Mouse (Mus musculus) 416B (cell line): ENCODE measurements around the gene Zfyve19.
A peak's percentile ranks its signal among the peaks of the same experiment; 100 is the strongest.

Source experiments
- DNase-seq: peaks from one replicate; pipeline ENCODE4 v3.0.0; 2011; ENCODE audit warnings: low read depth

The Zfyve19 gene

DNA sequence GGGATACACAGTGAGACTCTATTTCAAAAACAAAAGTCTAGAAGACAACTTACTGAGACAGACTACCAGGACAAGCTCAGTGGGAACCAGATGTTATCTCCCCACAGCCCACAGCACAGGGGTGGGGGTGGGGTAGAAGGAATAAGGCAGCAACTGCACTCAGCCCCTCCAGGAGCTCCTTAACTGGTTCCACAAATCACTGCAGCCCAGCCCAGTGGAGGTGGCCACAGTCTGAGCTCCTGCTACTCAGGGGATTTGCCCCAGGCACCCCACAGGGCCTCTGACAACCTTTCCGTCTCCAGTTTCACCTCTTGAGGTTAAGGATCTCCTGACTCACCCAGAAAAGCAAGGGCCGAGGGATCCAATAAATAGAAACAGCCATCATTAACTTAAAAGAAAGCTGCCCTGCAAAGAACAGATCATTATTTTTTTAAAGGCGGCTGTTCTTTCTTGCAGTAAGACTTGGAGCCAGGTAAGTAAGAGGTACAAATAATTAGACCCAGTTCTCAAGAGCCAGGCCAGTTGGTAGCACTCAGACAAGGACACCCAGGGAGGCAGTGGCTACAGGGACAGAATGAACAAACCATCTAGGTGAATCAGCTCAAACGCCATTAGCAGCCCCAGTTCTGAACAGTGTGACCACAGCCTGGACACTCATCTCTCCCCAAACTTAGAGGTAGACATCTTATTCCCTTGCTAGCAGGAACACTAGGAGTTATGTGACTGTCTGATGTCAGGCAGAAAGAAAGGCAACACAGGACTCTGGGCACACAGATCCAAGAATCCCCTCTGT is 11.9 kb upstream of the Zfyve19 start:
- no peak for DNase-seq

GRCm38 (mm10) chr2:119197493-119197892 is 10.9 kb upstream of the Zfyve19 start:
- no peak for DNase-seq

- no peak for DNase-seq
Observed at GRCm38 (mm10) chr2:119198049-119198448, 10.4 kb upstream of the Zfyve19 start.

GRCm38 (mm10) chr2:119198934-119199333 is 9.5 kb upstream of the Zfyve19 start:
- no peak for DNase-seq

DNA sequence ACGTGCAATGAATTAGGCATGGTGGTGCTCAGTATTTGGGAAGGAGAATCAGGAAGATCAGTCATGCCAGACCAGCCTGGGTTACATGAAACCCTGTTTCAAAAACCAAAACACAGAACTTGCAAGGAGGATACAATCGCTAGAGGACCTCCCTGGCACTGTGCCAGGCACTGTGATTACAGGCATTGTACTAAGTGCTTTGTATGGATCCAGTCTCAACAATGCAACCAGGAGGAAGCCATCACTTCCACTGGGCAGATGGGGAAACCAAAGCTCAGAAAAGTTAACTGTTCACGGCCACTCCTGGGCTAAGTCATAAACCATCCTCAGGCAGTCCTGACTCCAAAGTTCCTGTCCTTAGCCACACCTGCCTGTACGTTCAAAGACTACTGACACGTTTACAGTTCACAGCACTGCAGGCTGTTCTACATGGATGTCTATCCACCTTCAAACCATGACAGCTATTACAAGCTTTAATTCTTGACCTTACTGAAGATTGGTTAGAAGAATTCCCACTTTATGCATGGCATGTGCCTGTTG is 5.4 kb upstream of the Zfyve19 start:
- peak; percentile 40 for DNase-seq

GRCm38 (mm10) chr2:119203871-119204460 is 4.5 kb upstream of the Zfyve19 start:
- DNase-seq, result no peak

- DNase-seq, result no peak
Observed at GRCm38 (mm10) chr2:119207961-119208343, 465 bp upstream of the Zfyve19 start.

GRCm38 (mm10) chr2:119209176-119209507 is 725 bp downstream of the Zfyve19 start:
- peak; percentile 70 for DNase-seq

- DNase-seq, result no peak
Observed at GRCm38 (mm10) chr2:119229775-119230704, 21.6 kb downstream of the Zfyve19 start, which contains the start of gene Ppp1r14d. Ppp1r14d (minus strand) TSS chr2:119229906.

DNA sequence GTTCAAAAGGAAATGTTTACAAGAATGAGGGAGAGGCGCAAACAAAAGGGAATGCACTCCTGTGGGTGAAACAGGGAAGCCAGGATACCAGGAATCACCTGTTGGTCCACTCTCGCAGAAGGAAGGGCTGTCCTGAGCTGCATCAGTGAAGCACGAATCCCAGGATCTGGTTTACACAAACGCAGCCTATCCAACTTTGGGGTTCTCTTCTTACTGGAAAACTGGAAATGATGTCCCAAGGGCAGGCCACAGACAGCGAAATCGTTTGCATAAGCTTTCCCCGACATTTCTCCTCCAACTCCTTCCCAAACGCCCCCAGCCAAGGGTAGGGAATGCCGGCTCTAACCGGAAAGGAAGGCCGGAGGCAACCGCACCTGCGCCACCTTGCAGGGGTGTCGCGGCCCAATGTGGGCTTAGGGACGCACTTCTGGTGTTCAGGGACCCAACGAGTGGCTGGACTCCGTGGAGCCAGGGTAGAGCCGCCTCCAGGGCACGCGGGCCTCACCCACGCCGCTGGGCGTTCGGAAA is 28.3 kb downstream of the Zfyve19 start:
- no peak for DNase-seq

DNA sequence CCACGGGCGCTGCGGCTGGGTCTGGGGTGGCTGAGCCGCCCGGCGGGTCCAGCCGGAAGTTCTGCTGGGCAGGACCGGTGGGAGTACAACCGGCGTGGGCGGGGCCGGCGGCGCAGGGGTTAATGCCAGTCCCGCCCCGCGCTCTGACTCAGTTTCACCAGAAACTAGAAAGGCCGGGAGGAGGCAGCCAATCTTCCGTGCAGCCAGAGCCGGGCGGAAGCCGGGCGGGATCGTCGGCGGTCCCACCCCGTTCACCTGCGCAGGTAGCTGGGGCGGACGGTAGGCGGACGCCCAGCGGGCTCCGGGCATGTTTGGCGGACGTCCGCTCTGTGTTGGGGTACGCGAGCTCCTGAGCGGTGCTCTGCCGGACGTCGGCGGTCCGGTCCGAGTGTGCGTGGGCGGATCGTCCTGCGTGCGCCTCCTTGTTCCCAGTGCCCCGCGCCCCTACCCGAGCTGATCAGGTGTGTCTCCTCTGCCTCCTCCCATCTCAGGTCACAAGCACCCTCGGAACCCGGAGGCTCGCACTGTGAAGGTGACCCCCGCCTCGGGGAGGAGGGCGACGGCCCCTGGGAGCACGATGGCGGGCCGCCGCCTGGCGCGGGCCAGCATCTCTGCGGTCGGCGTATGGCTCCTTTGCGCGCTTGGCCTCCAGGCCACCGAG is 28.9 kb downstream of the Zfyve19 start, which contains the start of gene Spint1:
Gene Spint1 (plus strand): TSS at position 153 of the 661 bp plus-strand sequence.
- no peak for DNase-seq

GRCm38 (mm10) chr2:119237871-119238220 is 29.4 kb downstream of the Zfyve19 start:
- no peak for DNase-seq

DNA sequence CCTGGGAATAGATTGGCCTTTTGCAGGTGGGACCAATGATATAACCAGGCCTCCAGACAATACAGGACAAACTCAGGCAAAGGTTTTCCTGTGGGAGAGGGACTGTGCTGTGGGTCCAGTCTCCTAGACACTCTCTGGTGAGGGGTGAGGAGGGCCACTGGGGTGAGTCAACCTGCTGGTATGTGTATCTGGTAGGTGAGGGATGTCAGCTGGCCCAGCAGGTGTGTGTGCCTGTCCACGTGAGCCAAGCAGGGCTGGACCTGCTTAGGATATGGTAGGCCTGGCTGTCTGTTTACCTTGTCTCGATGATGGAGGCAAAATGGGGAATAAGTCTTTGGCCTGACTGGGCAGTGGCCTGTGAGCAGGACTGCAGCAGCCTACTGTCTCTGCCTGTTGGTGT is 30.3 kb downstream of the Zfyve19 start:
- DNase-seq, result no peak

- peak; percentile 23 for DNase-seq
Observed at GRCm38 (mm10) chr2:119240075-119240818, 31.8 kb downstream of the Zfyve19 start.

GRCm38 (mm10) chr2:119240819-119241186 is 32.4 kb downstream of the Zfyve19 start:
- DNase-seq, result no peak

- no peak for DNase-seq
Observed at GRCm38 (mm10) chr2:119242548-119242947, 34.1 kb downstream of the Zfyve19 start.

- peak; percentile 76 for DNase-seq
Observed at GRCm38 (mm10) chr2:119245246-119245645, 36.8 kb downstream of the Zfyve19 start.

- no peak for DNase-seq
Observed at GRCm38 (mm10) chr2:119247904-119248303, 39.5 kb downstream of the Zfyve19 start.

DNA sequence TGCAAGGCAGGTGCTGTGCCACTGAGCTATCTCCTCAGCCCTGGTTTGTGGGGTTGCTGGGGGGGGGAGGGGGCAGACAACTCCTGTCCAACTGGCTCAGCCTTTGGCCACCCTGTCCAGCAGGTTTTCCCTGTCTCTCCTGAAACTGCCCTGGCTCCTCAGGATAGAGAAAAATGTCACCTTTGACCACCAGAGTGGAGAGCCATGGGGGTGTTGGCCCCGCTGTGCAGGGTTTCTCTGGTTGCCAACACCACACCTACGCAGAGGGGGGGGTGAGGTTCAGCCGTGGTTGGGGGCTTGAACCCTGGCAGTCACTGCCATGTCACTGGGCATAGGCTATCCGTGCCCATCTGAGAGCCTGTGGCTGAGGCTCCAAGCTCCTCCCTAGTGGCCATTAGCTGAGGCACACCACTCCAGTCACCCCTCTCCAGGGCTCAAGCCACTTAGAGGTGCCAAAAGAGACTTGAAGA is 41.2 kb downstream of the Zfyve19 start:
- DNase-seq, result no peak

DNA sequence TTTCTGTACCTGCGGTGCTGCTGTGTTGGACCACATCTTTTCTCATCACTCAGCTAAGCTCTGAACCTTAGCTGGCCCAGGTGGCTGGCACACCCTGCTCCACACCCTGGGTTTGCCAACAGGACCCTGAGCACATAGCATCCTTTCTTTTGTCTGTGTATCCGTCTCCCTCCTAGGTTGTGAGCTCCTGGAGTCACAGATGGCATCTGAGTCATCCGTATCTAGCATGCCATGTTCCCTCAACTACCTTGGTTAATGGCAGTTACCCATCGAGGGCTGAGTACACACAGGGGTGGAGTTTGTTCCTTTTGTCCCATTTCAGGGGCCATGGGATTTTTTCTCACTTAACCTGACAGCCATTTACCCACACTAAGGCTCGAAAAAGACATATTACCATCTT is 42.0 kb downstream of the Zfyve19 start:
- no peak for DNase-seq
